Mouse (Mus musculus): Measurements from ENCODE around the gene Olfr6. TPM values are rescaled to one million over a fixed set of nuclear protein-coding genes. Genes with fewer than 3 reads are reported as not detected.
"Not testable (repeated sequence)": the region's sequence is repeated elsewhere in the genome, so short reads cannot be mapped to it uniquely, and the experiment has no call there.

Olfr6 gene
- polyA plus RNA-seq, 1 experiment from 2014 or later: not detected

DNA sequence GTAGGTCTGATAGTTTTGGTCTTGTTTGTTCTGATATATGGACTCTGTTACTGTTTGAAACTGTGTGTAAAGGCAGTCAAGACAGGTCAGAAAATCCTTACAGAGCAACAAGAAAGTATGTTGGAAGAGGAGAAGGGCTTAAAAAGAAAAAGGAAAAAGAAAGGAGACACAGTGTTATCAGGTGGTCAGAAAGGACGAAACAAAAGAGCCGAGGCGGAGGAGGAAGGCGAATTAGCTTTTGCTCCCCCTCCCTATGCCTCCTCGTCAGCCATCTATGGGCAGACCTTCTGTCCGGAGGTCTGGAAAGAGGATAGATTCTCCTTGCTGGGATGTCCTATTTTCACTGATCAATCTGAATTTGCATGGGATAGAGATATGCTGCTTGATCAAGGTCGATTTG is 42.8 kb downstream of the Olfr6 start:
- not testable (repeated sequence) for H3K4me3 ChIP-seq (ENCODE audit: low read depth, low read length); H3K27me3 ChIP-seq (ENCODE audit: control insufficient read depth, insufficient read depth, low read depth, low read length); H3K27ac ChIP-seq (ENCODE audit: low read length); H3K4me1 ChIP-seq (ENCODE audit: control insufficient read depth, low read depth, low read length); H3K9ac ChIP-seq (ENCODE audit: low read depth, low read length); H3K36me3 ChIP-seq (ENCODE audit: control insufficient read depth, insufficient read depth); ATAC-seq (ENCODE audit: low read depth); H3K9me3 ChIP-seq (replicated peaks; ENCODE audit: control insufficient read depth, low read length); H3K4me2 ChIP-seq (ENCODE audit: low read depth, low read length)
- whole genome bisulfite sequencing (ENCODE audit: insufficient replicate concordance): 69% methylated on average over 6 of the region's 7 CpGs

DNA sequence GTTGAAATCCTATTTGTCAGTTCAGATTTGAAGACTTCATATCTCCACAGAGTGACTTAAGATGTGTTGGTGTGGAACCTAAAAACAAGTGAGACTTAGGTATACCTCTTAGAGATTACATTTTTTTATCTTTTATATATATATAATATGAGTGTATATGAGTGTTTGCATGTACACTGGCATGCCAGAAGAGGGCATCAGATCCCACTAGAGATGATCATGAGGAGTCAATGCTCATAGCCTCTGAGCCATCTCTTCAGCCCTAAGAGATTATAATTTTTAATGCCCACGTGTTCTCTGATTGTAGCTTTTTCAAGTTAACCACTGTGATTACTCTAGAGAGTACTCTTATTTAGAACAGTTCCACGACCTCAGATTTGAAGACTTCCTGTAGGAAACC is 56.1 kb downstream of the Olfr6 start, which contains the start of gene Olfr1532-ps1:
TSS of gene Olfr1532-ps1 (plus strand) at position 326 of the 400 bp plus-strand sequence.
- ATAC-seq (ENCODE audit: low read depth): no peak
- H3K36me3 ChIP-seq (ENCODE audit: control insufficient read depth, insufficient read depth): no peaks in the 10 kb centered on the region
- H3K27ac ChIP-seq (ENCODE audit: low read length): no peak within 1 kb of the TSS
- H3K4me1 ChIP-seq (ENCODE audit: control insufficient read depth, low read depth, low read length): no peaks in the 10 kb centered on the region
- no peak within 1 kb of the TSS for H3K4me3 ChIP-seq (ENCODE audit: low read depth, low read length)
- 40% methylated on average over 2 of the region's 2 CpGs for WGBS (ENCODE audit: insufficient replicate concordance)
- no peaks in the 10 kb centered on the region for H3K27me3 ChIP-seq (ENCODE audit: control insufficient read depth, insufficient read depth, low read depth, low read length)
- H3K4me2 ChIP-seq (ENCODE audit: low read depth, low read length): no peak within 1 kb of the TSS
- H3K9me3 ChIP-seq (replicated peaks; ENCODE audit: control insufficient read depth, low read length): no peaks in the 10 kb centered on the region
- H3K9ac ChIP-seq (ENCODE audit: low read depth, low read length): no peak within 1 kb of the TSS

Other genes starting within 250 kb of the Olfr6 start
- not detected in 2 replicates for gene Olfr695, start 247.5 kb downstream of the Olfr6 start, polyA plus RNA-seq (2015; fragmentation: Nextera tagmentation; extraction: Ambion mirVana)
- not detected in 2 replicates for gene Olfr697, start 221.5 kb downstream of the Olfr6 start, polyA plus RNA-seq (2015; fragmentation: Nextera tagmentation; extraction: Ambion mirVana)
- gene Olfr698, start 208.5 kb downstream of the Olfr6 start, polyA plus RNA-seq (2015; fragmentation: Nextera tagmentation; extraction: Ambion mirVana): not detected in 2 replicates
- gene Olfr699, start 170.7 kb downstream of the Olfr6 start, polyA plus RNA-seq (2015; fragmentation: Nextera tagmentation; extraction: Ambion mirVana): not detected in 2 replicates
- not detected in 2 replicates for gene Olfr700, start 155.1 kb downstream of the Olfr6 start, polyA plus RNA-seq (2015; fragmentation: Nextera tagmentation; extraction: Ambion mirVana)
- gene Olfr701, start 149.8 kb downstream of the Olfr6 start, polyA plus RNA-seq (2015; fragmentation: Nextera tagmentation; extraction: Ambion mirVana): not detected in 2 replicates
- not detected in 2 replicates for gene Olfr702, start 130.0 kb downstream of the Olfr6 start, polyA plus RNA-seq (2015; fragmentation: Nextera tagmentation; extraction: Ambion mirVana)
- not detected in 2 replicates for gene Olfr703, start 120.6 kb downstream of the Olfr6 start, polyA plus RNA-seq (2015; fragmentation: Nextera tagmentation; extraction: Ambion mirVana)
- not detected in 2 replicates for gene Olfr704, start 100.8 kb downstream of the Olfr6 start, polyA plus RNA-seq (2015; fragmentation: Nextera tagmentation; extraction: Ambion mirVana)
- gene Olfr705, start 87.0 kb downstream of the Olfr6 start, polyA plus RNA-seq (2015; fragmentation: Nextera tagmentation; extraction: Ambion mirVana): not detected in 2 replicates
- not detected in 2 replicates for gene Olfr706, start 75.8 kb downstream of the Olfr6 start, polyA plus RNA-seq (2015; fragmentation: Nextera tagmentation; extraction: Ambion mirVana)
- gene Olfr707, start 62.7 kb downstream of the Olfr6 start, polyA plus RNA-seq (2015; fragmentation: Nextera tagmentation; extraction: Ambion mirVana): not detected in 2 replicates
- gene Olfr1532-ps1, start 55.9 kb downstream of the Olfr6 start, polyA plus RNA-seq (2015; fragmentation: Nextera tagmentation; extraction: Ambion mirVana): not detected in 2 replicates
- gene Olfr709-ps1, start 31.7 kb downstream of the Olfr6 start, polyA plus RNA-seq (2015; fragmentation: Nextera tagmentation; extraction: Ambion mirVana): not detected in 2 replicates
- not detected in 2 replicates for gene Olfr710, start 15.6 kb downstream of the Olfr6 start, polyA plus RNA-seq (2015; fragmentation: Nextera tagmentation; extraction: Ambion mirVana)
- gene Olfr711, start 11.5 kb upstream of the Olfr6 start, polyA plus RNA-seq (2015; fragmentation: Nextera tagmentation; extraction: Ambion mirVana): not detected in 2 replicates
- not detected in 2 replicates for gene Olfr2, start 42.1 kb upstream of the Olfr6 start, polyA plus RNA-seq (2015; fragmentation: Nextera tagmentation; extraction: Ambion mirVana)
- gene Olfr713, start 67.2 kb upstream of the Olfr6 start, polyA plus RNA-seq (2015; fragmentation: Nextera tagmentation; extraction: Ambion mirVana): not detected in 2 replicates
- gene Olfr714, start 107.0 kb upstream of the Olfr6 start, polyA plus RNA-seq (2015; fragmentation: Nextera tagmentation; extraction: Ambion mirVana): not detected in 2 replicates
- not detected in 2 replicates for gene Olfr17, start 129.3 kb upstream of the Olfr6 start, polyA plus RNA-seq (2015; fragmentation: Nextera tagmentation; extraction: Ambion mirVana)
- gene Olfr715b, start 146.4 kb upstream of the Olfr6 start, polyA plus RNA-seq (2015; fragmentation: Nextera tagmentation; extraction: Ambion mirVana): not detected in 2 replicates
- gene Olfr715, start 167.1 kb upstream of the Olfr6 start, polyA plus RNA-seq (2015; fragmentation: Nextera tagmentation; extraction: Ambion mirVana): not detected in 2 replicates
- not detected in 2 replicates for gene Olfr716, start 174.4 kb upstream of the Olfr6 start, polyA plus RNA-seq (2015; fragmentation: Nextera tagmentation; extraction: Ambion mirVana)
- gene Nlrp14, start 203.1 kb upstream of the Olfr6 start, polyA plus RNA-seq (2015; fragmentation: Nextera tagmentation; extraction: Ambion mirVana): not detected in 2 replicates
- gene Rbmxl2, start 245.5 kb upstream of the Olfr6 start, polyA plus RNA-seq (2015; fragmentation: Nextera tagmentation; extraction: Ambion mirVana): not detected in 2 replicates